In genomic region chr17:33630171-33630895, GRCm38 (mm10) we compare ENCODE assay signal across 9 mouse cellular contexts. TPM values are rescaled to one million over a fixed set of nuclear protein-coding genes. Genes with fewer than 3 reads are reported as not detected.
DNase-seq lines count a peak whose midpoint lies in the region; ATAC-seq lines count a peak whose summit lies in the region.
"Had no signal": no experiment of that assay in that cellular context is flagged by ENCODE, and none has a peak within 500 bp of the region (broad histone marks: within the 10 kb centered on the region; RNA-seq: fewer than 3 reads in every experiment).

No protein-coding gene starts in this region.

- peak overlapping the region; percentile 86; the same call in 1 of the 2 replicates for H3K9ac ChIP-seq in liver, embryonic 16.5 days (ENCODE audit: low read depth, low read length)

- peak overlapping the region; percentile 98 for H3K27ac ChIP-seq in liver, embryonic 16.5 days (ENCODE audit: low read length)

- peaks cover 39% of the 10 kb centered on the region for H3K36me3 ChIP-seq in erythroblast, embryonic 14.5 days (ENCODE audit: control insufficient read depth)
- H3K36me3 ChIP-seq in liver, embryonic 16.5 days (ENCODE audit: control insufficient read depth, insufficient read depth) = no peaks in the 10 kb centered on the region

- H3K4me3 ChIP-seq in erythroblast, embryonic 14.5 days (replicated peaks) = peak overlapping the region; percentile 94
- H3K4me3 ChIP-seq in liver, embryonic 16.5 days (ENCODE audit: low read depth, low read length) = peak overlapping the region; percentile 90

- peak; percentile 39 for DNase-seq in ES-CJ7 (ENCODE audit: low read depth, low spot score)
- peak; percentile 12 for DNase-seq in heart, postnatal 4 days
- no peak for DNase-seq in frontal cortex, postnatal 25 days (ENCODE audit: low spot score in 2 of 2)
- no peak for DNase-seq in spleen, postnatal 36 days (ENCODE audit: low spot score in 2 of 2)
- no peak for DNase-seq in frontal cortex, postnatal 10 days (ENCODE audit: low spot score in 2 of 2)

- H3K4me1 ChIP-seq in erythroblast, embryonic 14.5 days (ENCODE audit: control insufficient read depth) = peaks cover 36% of the 10 kb centered on the region
- peaks cover 20% of the 10 kb centered on the region for H3K4me1 ChIP-seq in liver, embryonic 16.5 days (ENCODE audit: control insufficient read depth, low read depth, low read length)

- 87% methylated on average over 13 of the region's 13 CpGs for WGBS in liver, embryonic 16.5 days (ENCODE audit: insufficient replicate concordance)

- no peak for ATAC-seq in erythroblast, adult 5-6 weeks (replicated peaks; ENCODE audit: low FRiP score, poor library complexity, severe bottlenecking)
- ATAC-seq in liver, embryonic 16.5 days (ENCODE audit: low read depth) = no peak

- H3K9me3 ChIP-seq in erythroblast, embryonic 14.5 days (ENCODE audit: control insufficient read depth, low read length) = no peaks in the 10 kb centered on the region
- H3K9me3 ChIP-seq in liver, embryonic 16.5 days (replicated peaks; ENCODE audit: control insufficient read depth, low read length) = no peaks in the 10 kb centered on the region

- H3K27me3 ChIP-seq in erythroblast, embryonic 14.5 days (ENCODE audit: control insufficient read depth) = no peaks in the 10 kb centered on the region
- no peaks in the 10 kb centered on the region for H3K27me3 ChIP-seq in liver, embryonic 16.5 days (ENCODE audit: control insufficient read depth, insufficient read depth, low read depth, low read length)

- peak overlapping the region; percentile 97 for H3K4me2 ChIP-seq in liver, embryonic 16.5 days (ENCODE audit: low read depth, low read length)

RNA-seq across cellular contexts. Expression of gene Zfp414, which starts 1.4 kb away (rescaled TPM):
- polyA plus RNA-seq in erythroblast, embryonic 14.5 days (2012) = 14.9 and 17.2 TPM in 2 replicates
- 12.5 and 25.3 TPM in 2 replicates for total RNA-seq in erythroblast, adult 5-6 weeks (2015; ENCODE audit: low replicate concordance)
- 4.3 and 8.0 TPM in 2 replicates for total RNA-seq in erythroblast, adult 5-6 weeks (2017; ENCODE audit: low replicate concordance)
- total RNA-seq in heart, postnatal 4 days (2021) = 10 to 100 TPM; 25.4 to 27.5 TPM
- 14.4 and 17.9 TPM in 2 replicates for polyA plus RNA-seq in liver, embryonic 16.5 days (2015; fragmentation: Nextera tagmentation; extraction: Ambion mirVana)

RNA-seq across cellular contexts. Expression of gene Pram1, which starts 7.5 kb away (rescaled TPM):
- 0.09 and 0.12 TPM in 2 replicates for polyA plus RNA-seq in erythroblast, embryonic 14.5 days (2012)
- total RNA-seq in erythroblast, adult 5-6 weeks (2015; ENCODE audit: low replicate concordance) = 48.4 and 55.8 TPM in 2 replicates
- total RNA-seq in erythroblast, adult 5-6 weeks (2017; ENCODE audit: low replicate concordance) = 6.3 and 12.6 TPM in 2 replicates
- not detected for total RNA-seq in heart, postnatal 4 days (2021)
- 4.0 and 5.6 TPM in 2 replicates for polyA plus RNA-seq in liver, embryonic 16.5 days (2015; fragmentation: Nextera tagmentation; extraction: Ambion mirVana)
- total RNA-seq: liver, adult 2 months had no signal

RNA-seq across cellular contexts. Expression of gene Hnrnpm, which starts 56.3 kb away (rescaled TPM):
- 33.0 and 43.0 TPM in 2 replicates for polyA plus RNA-seq in erythroblast, embryonic 14.5 days (2012)
- 1,242 and 1,297 TPM in 2 replicates for total RNA-seq in erythroblast, adult 5-6 weeks (2015; ENCODE audit: low replicate concordance)
- total RNA-seq in erythroblast, adult 5-6 weeks (2017; ENCODE audit: low replicate concordance) = 1,014 and 1,409 TPM in 2 replicates
- 100 to 1,000 TPM; 154 to 180 TPM for total RNA-seq in heart, postnatal 4 days (2021)
- 121 and 124 TPM in 2 replicates for polyA plus RNA-seq in liver, embryonic 16.5 days (2015; fragmentation: Nextera tagmentation; extraction: Ambion mirVana)

Comparison
In these comparisons a context has a peak if more than half of its experiments do, and no peak if none do; other contexts are left out.
1. DNase-seq: peak in ES-CJ7 (single experiment) and heart, postnatal 4 days (single experiment); none in frontal cortex, postnatal 25 days (0 of 2), spleen, postnatal 36 days (0 of 2) and frontal cortex, postnatal 10 days (0 of 2).
2. RNA of gene Pram1, which starts 7.5 kb away (total RNA-seq): 6.3 to 55.8 TPM in erythroblast, adult 5-6 weeks; not detected in heart, postnatal 4 days; every median in the first group is over 4 times any median in the second.
3. RNA of gene Hnrnpm, which starts 56.3 kb away (total RNA-seq): 1,014 to 1,409 TPM in erythroblast, adult 5-6 weeks; 154 to 180 TPM in heart, postnatal 4 days; every median in the first group is over 4 times any median in the second.